Mouse (Mus musculus) olfactory bulb, adult 2 months (tissue): ENCODE measurements around the gene Exoc2.

ENCODE experiments used
- CTCF ChIP-seq: fragments of 200-500 bp; IDR thresholded peaks from 2 replicates; pipeline ENCODE4 v1.5.1; 2012; ENCODE audit warnings: low read depth, mild to moderate bottlenecking, low read length, moderate library complexity; ENCODE audit not compliant: insufficient read depth
- POLR2A ChIP-seq: fragments of 200-500 bp; IDR thresholded peaks from 2 replicates; pipeline ENCODE4 v1.6.1; 2012; ENCODE audit warnings: mild to moderate bottlenecking, low read depth, low read length, moderate library complexity; ENCODE audit not compliant: insufficient read depth

DNA sequence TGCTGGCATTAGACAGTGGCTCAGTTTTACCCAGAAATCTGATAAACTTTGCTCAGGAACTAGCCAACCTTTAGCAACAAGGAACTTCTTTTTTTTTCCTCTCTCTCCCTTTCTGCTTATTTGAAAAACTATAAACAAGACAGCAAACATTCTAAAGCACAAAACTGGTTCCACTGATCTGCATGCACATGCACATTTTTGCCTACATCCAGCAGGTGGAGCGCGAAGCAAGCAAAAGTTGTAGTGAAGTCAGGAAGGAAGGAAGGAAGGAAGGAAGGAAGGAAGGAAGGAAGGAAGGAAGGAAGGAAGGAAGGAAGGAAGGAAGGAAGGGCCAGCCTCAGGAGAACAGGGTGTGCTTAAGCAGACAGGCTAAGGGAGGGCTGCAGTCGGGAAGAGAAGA, 109.9 kb downstream of the Exoc2 start:
- no peak for TF ChIP-seq CTCF
- TF ChIP-seq POLR2A: no peak
